ENCODE assay signal across 10 mouse cellular contexts in genomic region chr15:78548336-78548665, GRCm38 (mm10). TPM values are rescaled to one million over a fixed set of nuclear protein-coding genes. Genes with fewer than 3 reads are reported as not detected.
DNase-seq lines count a peak whose midpoint lies in the region; ATAC-seq and TF ChIP-seq lines count a peak whose summit lies in the region.
"Had no signal": no experiment of that assay in that cellular context is flagged by ENCODE, and none has a peak within 500 bp of the region (broad histone marks: within the 10 kb centered on the region; RNA-seq: fewer than 3 reads in every experiment).

No protein-coding gene starts in this region.

- no peak for TF ChIP-seq CTCF in G1E (IDR thresholded peaks at IDR 0.05; ENCODE audit: low read depth, low read length)
- TF ChIP-seq CTCF in liver, postnatal 0 days (IDR thresholded peaks at IDR 0.05; ENCODE audit: low read depth) = no peak

- H3K27ac ChIP-seq in heart, embryonic 15.5 days = no peak overlapping the region
- H3K27ac ChIP-seq in liver, postnatal 0 days (ENCODE audit: low read depth) = no peak overlapping the region

- H3K9ac ChIP-seq in heart, embryonic 15.5 days = no peak overlapping the region
- H3K9ac ChIP-seq in liver, postnatal 0 days (replicated peaks) = no peak overlapping the region

- no peaks in the 10 kb centered on the region for H3K36me3 ChIP-seq in heart, embryonic 15.5 days
- H3K36me3 ChIP-seq in G1E (replicated peaks) = no peaks in the 10 kb centered on the region
- no peaks in the 10 kb centered on the region for H3K36me3 ChIP-seq in liver, postnatal 0 days (replicated peaks; ENCODE audit: insufficient read depth, low read length)

- H3K4me1 ChIP-seq in heart, embryonic 15.5 days (replicated peaks) = peaks cover 17% of the 10 kb centered on the region
- peaks cover 16% of the 10 kb centered on the region for H3K4me1 ChIP-seq in G1E (ENCODE audit: insufficient read depth, low read depth, low read length)
- H3K4me1 ChIP-seq in liver, postnatal 0 days (ENCODE audit: insufficient read depth) = 0 out of 2 replicates have a peak, but pooled peaks cover 9% of the 10 kb centered on the region

- no peak overlapping the region for H3K4me3 ChIP-seq in heart, embryonic 15.5 days
- no peak overlapping the region; the same call in 1 of the 2 replicates for H3K4me3 ChIP-seq in G1E (ENCODE audit: low read depth, low read length)
- no peak overlapping the region for H3K4me3 ChIP-seq in liver, postnatal 0 days (ENCODE audit: low read depth, low read length)

- WGBS in heart, embryonic 15.5 days = 23% methylated on average over 3 of the region's 3 CpGs
- WGBS in liver, postnatal 0 days (ENCODE audit: insufficient replicate concordance) = 20% methylated on average over 3 of the region's 3 CpGs

- ATAC-seq in heart, embryonic 15.5 days (replicated peaks; ENCODE audit: insufficient number of reproducible peaks, insufficient read depth, low FRiP score, low read depth) = peak; percentile 21; the same call in 1 of the 2 replicates
- peak; percentile 34; the same call in 1 of the 2 replicates for ATAC-seq in G1E (ENCODE audit: extremely low read depth, insufficient number of reproducible peaks, low FRiP score, poor library complexity, severe bottlenecking)
- peak; percentile 14; the same call in 1 of the 2 replicates for ATAC-seq in liver, postnatal 0 days
- ATAC-seq: Patski had no signal

- no peak overlapping the region for H3K4me2 ChIP-seq in heart, embryonic 15.5 days
- no peak overlapping the region for H3K4me2 ChIP-seq in liver, postnatal 0 days (ENCODE audit: low read depth, low read length)

- H3K9me3 ChIP-seq in heart, embryonic 15.5 days (replicated peaks) = no peaks in the 10 kb centered on the region
- 0 out of 2 replicates have a peak, but pooled peaks cover 3% of the 10 kb centered on the region for H3K9me3 ChIP-seq in G1E (replicated peaks)
- peaks cover 8% of the 10 kb centered on the region; the same call in 1 of the 2 replicates for H3K9me3 ChIP-seq in liver, postnatal 0 days (ENCODE audit: low read length)

- no peak for TF ChIP-seq EP300 in liver, postnatal 0 days (IDR thresholded peaks at IDR 0.05; ENCODE audit: low read depth)

- no peak for DNase-seq in heart, adult 8-10 months (ENCODE audit: low spot score)
- DNase-seq in 3T3-L1 (ENCODE audit: low read depth, low spot score) (peak; percentile 10), G1E (ENCODE audit: low spot score) (peak; percentile 58)
- no peak for DNase-seq in liver, postnatal 0 days
- no peak for DNase-seq in right cerebral cortex, adult 2 months (ENCODE audit: low spot score in 2 of 2)
- no peak for DNase-seq in heart, adult 9 months (ENCODE audit: low spot score in 2 of 2)
- DNase-seq in frontal cortex, postnatal 25 days (ENCODE audit: low spot score in 2 of 2) = no peak
- DNase-seq: heart, postnatal 4 days had no signal

- H3K27me3 ChIP-seq in heart, embryonic 15.5 days = peaks cover 25% of the 10 kb centered on the region
- H3K27me3 ChIP-seq in G1E (ENCODE audit: insufficient read depth, low read length) = peaks cover 51% of the 10 kb centered on the region
- 0 out of 2 replicates have a peak, but pooled peaks cover 4% of the 10 kb centered on the region for H3K27me3 ChIP-seq in liver, postnatal 0 days (ENCODE audit: insufficient read depth, low read length)

RNA-seq across cellular contexts. Expression of gene Sstr3, which starts 3.8 kb away (rescaled TPM):
- 0.11 and 0.20 TPM in 2 replicates for polyA plus RNA-seq in heart, embryonic 15.5 days (2015; fragmentation: Nextera tagmentation; extraction: Ambion mirVana)
- total RNA-seq in heart, adult 8-10 months (2022) = not detected
- not detected in 2 replicates for total RNA-seq in G1E (2014; fragmentation: Nextera tagmentation)
- 0.05 and 0.12 TPM in 2 replicates for total RNA-seq in G1E (2017)
- not detected in 2 replicates for polyA plus RNA-seq in G1E (2012)
- not detected in 2 replicates for polyA plus RNA-seq in liver, postnatal 0 days (2015; fragmentation: Nextera tagmentation; extraction: Ambion mirVana)

RNA-seq across cellular contexts. Expression of gene C1qtnf6, which starts 17.1 kb away (rescaled TPM):
- 28.9 and 37.3 TPM in 2 replicates for polyA plus RNA-seq in heart, embryonic 15.5 days (2015; fragmentation: Nextera tagmentation; extraction: Ambion mirVana)
- 10 to 100 TPM in 1 of 4 experiments, 1 to 10 TPM in 3; 8.2 to 12.6 (median 9.5) TPM for total RNA-seq in heart, adult 8-10 months (2022)
- total RNA-seq in G1E (2014; fragmentation: Nextera tagmentation) (not detected in 2 replicates), G1E (2017) (0.11 and 0.41 TPM in 2 replicates)
- not detected in 2 replicates for polyA plus RNA-seq in G1E (2012)
- 4.3 and 4.4 TPM in 2 replicates for polyA plus RNA-seq in liver, postnatal 0 days (2015; fragmentation: Nextera tagmentation; extraction: Ambion mirVana)

RNA-seq across cellular contexts. Expression of gene Rac2, which starts 24.3 kb away (rescaled TPM):
- 9.3 and 52.8 TPM in 2 replicates for polyA plus RNA-seq in heart, embryonic 15.5 days (2015; fragmentation: Nextera tagmentation; extraction: Ambion mirVana)
- total RNA-seq in heart, adult 8-10 months (2022) = 1 to 10 TPM; 1.2 to 7.6 (median 2.7) TPM
- total RNA-seq in G1E (2014; fragmentation: Nextera tagmentation) (647 and 735 TPM in 2 replicates), G1E (2017) (713 and 736 TPM in 2 replicates)
- polyA plus RNA-seq in G1E (2012) = 981 and 1,035 TPM in 2 replicates
- polyA plus RNA-seq in liver, postnatal 0 days (2015; fragmentation: Nextera tagmentation; extraction: Ambion mirVana) = 120 and 127 TPM in 2 replicates
- polyA plus RNA-seq: Patski had no signal

RNA-seq across cellular contexts. Expression of gene Cyth4, which starts 48.5 kb away (rescaled TPM):
- polyA plus RNA-seq in heart, embryonic 15.5 days (2015; fragmentation: Nextera tagmentation; extraction: Ambion mirVana) = 5.5 and 11.7 TPM in 2 replicates
- total RNA-seq in heart, adult 8-10 months (2022) = 1 to 10 TPM; 4.2 to 8.7 (median 5.3) TPM
- total RNA-seq in G1E (2014; fragmentation: Nextera tagmentation) (not detected in 2 replicates), G1E (2017) (1.4 and 1.5 TPM in 2 replicates)
- 0.04 and 0.26 TPM in 2 replicates for polyA plus RNA-seq in G1E (2012)
- polyA plus RNA-seq in liver, postnatal 0 days (2015; fragmentation: Nextera tagmentation; extraction: Ambion mirVana) = 11.5 and 13.3 TPM in 2 replicates

RNA-seq across cellular contexts. Expression of gene Il2rb, which starts 53.2 kb away (rescaled TPM):
- polyA plus RNA-seq in heart, embryonic 15.5 days (2015; fragmentation: Nextera tagmentation; extraction: Ambion mirVana) = 0.30 and 1.9 TPM in 2 replicates
- under 1 TPM; 0.13 to 0.57 (median 0.34) TPM for total RNA-seq in heart, adult 8-10 months (2022)
- total RNA-seq in G1E (2014; fragmentation: Nextera tagmentation) (not detected in 2 replicates), G1E (2017) (under 0.01 and 0.05 TPM in 2 replicates)
- not detected in 2 replicates for polyA plus RNA-seq in G1E (2012)
- polyA plus RNA-seq in liver, postnatal 0 days (2015; fragmentation: Nextera tagmentation; extraction: Ambion mirVana) = 2.0 and 2.1 TPM in 2 replicates

Comparison
In these comparisons a context has a peak if more than half of its experiments do, and no peak if none do; other contexts are left out.
1. DNase-seq: peak in 3T3-L1 (single experiment) and G1E (single experiment); none in heart, adult 8-10 months (single experiment), liver, postnatal 0 days (single experiment), right cerebral cortex, adult 2 months (0 of 2), heart, adult 9 months (0 of 2) and frontal cortex, postnatal 25 days (0 of 2).
2. Peak in every context shown above with its lines, with median percentiles within 50 percentile points of each other: ATAC-seq.